Mouse (Mus musculus) forebrain, embryonic 15.5 days (tissue): ENCODE results near the gene Cnksr3. TPM values are rescaled to one million over a fixed set of nuclear protein-coding genes. Genes with fewer than 3 reads are reported as not detected.

Experiments used
- ATAC-seq: fragments of 200-750 bp; cut with Nextera tagmentation; replicated peaks from 2 replicates; pipeline ENCODE4 v1.8.0; 2017; ENCODE audit warnings: mild to moderate bottlenecking, moderate TSS enrichment, moderate library complexity
- H3K27ac ChIP-seq: fragments of 300-500 bp; sonication (generic); replicated peaks from 2 replicates; pipeline ENCODE4 v1.5.1; 2015; ENCODE audit warnings: mild to moderate bottlenecking, inconsistent platforms
- H3K27me3 ChIP-seq: fragments of 300-500 bp; sonication (generic); 2 replicates; pipeline ENCODE4 v1.6.1; 2015; ENCODE audit warnings: inconsistent platforms
- H3K36me3 ChIP-seq: fragments of 300-500 bp; sonication (generic); 2 replicates; pipeline ENCODE4 v1.6.1; 2015; ENCODE audit warnings: mild to moderate bottlenecking, inconsistent platforms
- H3K4me1 ChIP-seq: fragments of 300-500 bp; sonication (generic); 2 replicates; pipeline ENCODE4 v1.6.1; 2015; ENCODE audit warnings: inconsistent platforms
- H3K4me2 ChIP-seq: fragments of 300-500 bp; sonication (generic); replicated peaks from 2 replicates; pipeline ENCODE4 v1.6.1; 2015; ENCODE audit warnings: mild to moderate bottlenecking, inconsistent platforms
- H3K4me3 ChIP-seq: fragments of 300-500 bp; sonication (generic); 2 replicates; pipeline ENCODE4 v1.5.1; 2015; ENCODE audit warnings: mild to moderate bottlenecking, inconsistent platforms
- H3K9ac ChIP-seq: fragments of 300-500 bp; sonication (generic); replicated peaks from 2 replicates; pipeline ENCODE4 v1.6.1; 2015; ENCODE audit warnings: mild to moderate bottlenecking, inconsistent platforms
- H3K9me3 ChIP-seq: fragments of 300-500 bp; sonication (generic); 2 replicates; pipeline ENCODE4 v1.6.1; 2016; ENCODE audit warnings: inconsistent platforms
- WGBS: fragments of 180-500 bp; shearing (Covaris S2); methylation state at CpG from one replicate; pipeline ENCODE4 v1.1.7; 2015; ENCODE audit warnings: mixed read lengths; 5-methylcytosine and 5-hydroxymethylcytosine counted together
- polyA plus RNA-seq: library from polyadenylated mRNA; unstranded; fragments of >200 nt; fragmentation: Nextera tagmentation; extraction: Ambion mirVana; gene quantifications from 2 replicates; pipeline ENCODE4 v1.2.1, GENCODE M21; 2015

Cnksr3 gene
- polyA plus RNA-seq, 1 experiment from 2014 or later, result 3.1 TPM

DNA sequence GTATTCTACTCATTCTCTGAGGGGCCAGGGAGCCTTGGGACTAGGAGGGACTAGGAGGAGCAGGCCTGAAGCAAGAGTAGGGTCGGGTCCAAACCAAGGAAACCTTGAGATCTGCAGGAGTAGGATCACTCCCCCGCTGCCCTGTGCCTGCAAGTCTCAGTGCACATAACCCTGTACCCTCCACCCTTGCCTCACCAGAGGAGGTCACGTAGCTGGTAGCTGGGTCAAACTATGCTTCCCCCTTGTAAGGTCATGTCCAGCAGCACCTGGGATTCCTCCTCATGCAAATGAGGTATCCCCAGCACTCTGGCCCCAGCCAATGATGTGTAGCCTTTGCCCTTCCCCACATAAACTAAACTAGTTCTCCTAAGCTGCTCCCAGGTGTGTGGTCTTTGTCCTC is 41.6 kb downstream of the Cnksr3 start:
- no peaks in the 10 kb centered on the region for H3K36me3 ChIP-seq
- H3K27ac ChIP-seq, result no peak overlapping the region
- H3K4me1 ChIP-seq, result no peaks in the 10 kb centered on the region
- H3K4me3 ChIP-seq, result no peak overlapping the region
- no peak overlapping the region for H3K9ac ChIP-seq
- H3K4me2 ChIP-seq, result no peak overlapping the region
- no peaks in the 10 kb centered on the region for H3K9me3 ChIP-seq
- WGBS, result 99% methylated on average over 3 of the region's 3 CpGs
- H3K27me3 ChIP-seq, result no peaks in the 10 kb centered on the region
- no peak for ATAC-seq

DNA sequence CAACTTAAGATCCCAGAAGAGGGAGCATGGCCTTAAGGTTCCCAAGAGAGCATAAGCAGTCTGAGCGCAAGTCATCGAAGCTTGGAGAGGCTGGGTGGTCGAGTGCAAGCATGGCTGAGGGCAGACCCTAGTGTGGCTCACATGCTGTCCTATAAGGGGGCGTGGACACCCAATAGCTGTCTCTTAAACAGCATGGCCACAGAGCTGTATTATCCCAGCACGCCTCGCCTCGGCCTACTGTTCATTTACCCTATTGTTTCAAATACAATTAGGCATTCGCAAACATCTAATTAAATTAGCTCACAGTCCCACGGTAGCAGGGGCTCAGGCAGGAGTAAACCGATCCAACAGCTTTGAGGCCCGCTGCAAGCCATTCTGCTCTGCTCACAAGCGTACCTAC is 49.0 kb downstream of the Cnksr3 start:
- Histone ChIP-seq H3K9me3 (no peaks in the 10 kb centered on the region), H3K27me3 (no peaks in the 10 kb centered on the region), H3K4me3 (no peak overlapping the region), H3K4me1 (peaks cover 22% of the 10 kb centered on the region), H3K36me3 (no peaks in the 10 kb centered on the region), H3K9ac (no peak overlapping the region), H3K4me2 (no peak overlapping the region), H3K27ac (no peak overlapping the region)
- WGBS, result 14% methylated on average over 12 of the region's 12 CpGs
- peak; percentile 59; the same call in 1 of the 2 replicates for ATAC-seq

DNA sequence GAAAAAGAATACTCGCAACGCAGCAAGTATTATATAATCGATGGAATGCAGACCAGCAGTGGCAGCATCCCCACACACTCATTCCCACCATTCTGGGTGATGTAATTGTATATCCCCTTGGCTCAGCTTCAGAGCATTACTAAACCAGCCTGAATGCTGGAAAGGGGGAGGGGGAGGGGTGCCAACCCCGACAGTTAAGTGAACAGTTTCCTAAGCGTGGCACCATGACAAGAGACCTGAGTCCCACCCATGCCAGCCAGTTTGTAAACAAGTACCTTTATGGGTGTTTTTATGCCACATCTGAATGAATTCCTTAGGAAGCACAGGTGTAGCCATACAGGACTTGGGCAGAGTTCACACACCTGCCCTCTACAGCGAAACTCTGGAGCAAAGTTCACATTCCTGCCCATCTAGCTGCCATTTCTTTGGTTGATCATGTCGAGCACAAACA is 53.0 kb downstream of the Cnksr3 start:
- Histone ChIP-seq H3K27me3 (no peaks in the 10 kb centered on the region), H3K4me1 (peaks cover 24% of the 10 kb centered on the region), H3K27ac (peak overlapping the region; percentile 36; the same call in 1 of the 2 replicates), H3K9ac (no peak overlapping the region), H3K36me3 (no peaks in the 10 kb centered on the region), H3K9me3 (no peaks in the 10 kb centered on the region), H3K4me2 (peak overlapping the region; percentile 41), H3K4me3 (peak overlapping the region; percentile 19)
- peak; percentile 75 for ATAC-seq
- 27% methylated on average over 7 of the region's 7 CpGs for WGBS

DNA sequence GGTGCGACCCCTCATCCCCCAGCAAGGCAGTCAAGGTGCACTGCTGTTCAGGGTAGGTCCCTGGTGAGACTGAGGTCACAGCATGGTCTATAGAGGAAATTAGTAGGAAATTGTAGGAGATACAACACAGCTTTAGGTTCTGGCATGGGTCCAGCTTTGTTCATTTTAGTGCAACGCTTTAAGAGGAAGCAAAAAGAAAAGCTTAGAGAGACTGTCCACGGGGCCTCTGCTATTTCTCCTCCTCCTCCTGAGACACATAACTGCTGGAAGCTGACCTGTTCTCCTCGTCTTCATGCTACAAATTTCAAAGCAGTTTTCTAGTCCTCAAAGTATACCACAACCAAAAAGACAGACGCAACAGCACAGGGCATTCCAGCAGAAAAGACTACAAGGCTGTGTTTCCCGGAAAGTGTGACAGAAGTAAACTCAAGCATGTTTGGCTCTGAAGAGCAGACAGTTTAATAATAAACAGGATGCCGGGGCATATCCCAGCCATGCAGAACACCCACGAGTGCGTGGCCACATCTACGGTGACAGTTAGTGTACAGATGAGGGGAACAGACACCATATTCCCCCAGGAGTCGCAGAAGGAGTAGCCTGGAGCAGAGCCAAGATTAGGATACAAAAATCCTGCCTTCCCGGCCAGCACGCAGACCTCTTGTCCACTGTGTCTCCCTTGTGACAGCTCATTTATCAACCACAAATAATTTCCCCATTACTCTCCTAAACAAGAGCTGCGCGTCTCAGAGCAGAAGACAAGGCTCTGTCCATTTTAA is 53.6 kb downstream of the Cnksr3 start:
- peak; percentile 44 for ATAC-seq
- Histone ChIP-seq H3K4me1 (peaks cover 23% of the 10 kb centered on the region), H3K27me3 (no peaks in the 10 kb centered on the region), H3K9ac (peak overlapping the region; percentile 10; the same call in 1 of the 2 replicates), H3K4me3 (peak overlapping the region; percentile 19), H3K9me3 (no peaks in the 10 kb centered on the region), H3K27ac (peak overlapping the region; percentile 36; the same call in 1 of the 2 replicates), H3K36me3 (no peaks in the 10 kb centered on the region), H3K4me2 (peak overlapping the region; percentile 41)
- 19% methylated on average over 15 of the region's 15 CpGs for WGBS

DNA sequence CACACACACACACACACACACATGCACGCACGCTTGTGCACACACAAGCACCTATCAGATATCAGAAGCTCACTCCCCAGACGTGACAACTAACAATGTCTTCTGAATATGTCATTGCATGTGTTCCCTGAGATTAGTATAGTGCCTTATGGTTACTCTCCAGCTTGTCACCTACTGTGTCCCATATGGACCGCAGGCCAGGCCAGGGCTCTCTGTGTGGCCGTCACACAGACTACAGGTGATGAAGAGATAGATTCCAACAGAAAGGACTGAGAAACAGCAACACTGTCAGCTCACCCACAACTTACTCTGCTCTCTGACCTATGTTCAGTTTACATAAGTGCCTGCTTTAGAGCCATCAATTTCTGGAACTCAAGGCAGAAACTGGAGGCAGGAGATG is 57.2 kb downstream of the Cnksr3 start:
- no peak overlapping the region for H3K27ac ChIP-seq
- 90% methylated on average over 5 of the region's 5 CpGs for WGBS
- no peaks in the 10 kb centered on the region for H3K36me3 ChIP-seq
- no peak overlapping the region for H3K4me2 ChIP-seq
- H3K4me1 ChIP-seq, result peaks cover 15% of the 10 kb centered on the region
- no peak overlapping the region for H3K9ac ChIP-seq
- no peaks in the 10 kb centered on the region for H3K9me3 ChIP-seq
- no peaks in the 10 kb centered on the region for H3K27me3 ChIP-seq
- H3K4me3 ChIP-seq, result no peak overlapping the region
- no peak for ATAC-seq

DNA sequence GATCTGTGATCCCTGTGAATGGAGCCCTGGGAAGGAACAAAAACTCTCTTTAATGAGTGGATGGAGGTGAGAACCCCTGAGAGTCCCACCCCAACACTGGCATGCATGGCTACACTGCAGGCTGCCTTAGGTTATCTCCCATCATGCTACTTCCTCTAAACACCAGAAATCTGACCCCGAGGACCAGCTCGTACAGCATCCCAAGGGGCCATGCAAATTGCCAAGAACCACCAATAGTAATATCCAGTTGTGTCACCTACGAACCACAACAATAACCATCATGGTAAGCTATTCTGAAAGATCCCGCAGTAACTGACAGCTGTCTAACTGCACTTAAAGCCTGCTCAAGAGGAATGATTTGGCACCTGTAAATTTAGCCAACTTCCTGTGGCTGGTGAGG is 59.1 kb downstream of the Cnksr3 start:
- Histone ChIP-seq H3K27ac (no peak overlapping the region), H3K4me3 (no peak overlapping the region), H3K27me3 (no peaks in the 10 kb centered on the region), H3K36me3 (no peaks in the 10 kb centered on the region), H3K4me1 (peaks cover under 1% of the 10 kb centered on the region), H3K4me2 (no peak overlapping the region), H3K9ac (no peak overlapping the region), H3K9me3 (no peaks in the 10 kb centered on the region)
- ATAC-seq, result no peak
- 86% methylated on average over 4 of the region's 4 CpGs for WGBS

DNA sequence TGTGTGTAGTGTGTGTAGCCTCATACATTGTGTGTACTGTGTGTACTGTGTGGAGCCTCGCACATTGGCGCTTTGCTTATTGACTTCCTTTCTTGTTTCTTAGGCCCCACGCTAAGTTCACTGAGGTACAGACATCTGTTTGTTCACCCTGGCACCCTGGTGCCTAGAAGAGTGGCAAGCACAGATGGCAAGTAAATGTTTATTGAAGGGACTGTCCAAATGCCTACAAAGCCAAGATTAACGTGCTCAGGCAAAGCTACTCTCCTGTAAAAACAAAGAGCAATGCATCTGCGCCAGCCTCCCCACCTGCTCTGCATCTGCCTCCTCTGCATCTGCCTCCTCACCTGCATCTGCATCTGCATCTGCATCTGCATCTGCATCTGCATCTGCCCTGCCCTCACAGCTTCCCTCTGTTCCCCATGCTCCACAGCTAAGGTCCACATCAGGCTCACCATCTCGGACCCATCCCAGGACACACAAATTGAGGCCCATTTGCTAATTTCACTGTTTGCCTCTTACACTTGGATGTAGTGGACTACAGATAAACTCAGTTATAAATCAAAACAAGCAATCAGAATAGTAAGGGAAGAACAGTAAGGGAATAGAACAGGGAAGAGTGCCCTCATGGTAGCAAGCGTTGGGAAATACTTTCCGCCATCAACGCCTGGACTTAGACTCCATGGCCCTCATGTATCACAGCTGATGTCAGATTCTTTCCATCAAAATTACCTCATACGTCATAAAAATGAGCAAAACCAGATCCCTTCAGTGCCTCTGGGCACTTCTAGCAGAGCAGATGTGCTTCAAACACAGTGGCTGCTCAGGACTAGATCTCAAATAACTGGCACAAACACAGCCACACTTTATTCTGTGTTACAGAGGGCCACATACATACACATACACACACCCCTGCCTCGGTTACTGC is 62.1 kb downstream of the Cnksr3 start:
- WGBS, result 86% methylated on average over 11 of the region's 11 CpGs

DNA sequence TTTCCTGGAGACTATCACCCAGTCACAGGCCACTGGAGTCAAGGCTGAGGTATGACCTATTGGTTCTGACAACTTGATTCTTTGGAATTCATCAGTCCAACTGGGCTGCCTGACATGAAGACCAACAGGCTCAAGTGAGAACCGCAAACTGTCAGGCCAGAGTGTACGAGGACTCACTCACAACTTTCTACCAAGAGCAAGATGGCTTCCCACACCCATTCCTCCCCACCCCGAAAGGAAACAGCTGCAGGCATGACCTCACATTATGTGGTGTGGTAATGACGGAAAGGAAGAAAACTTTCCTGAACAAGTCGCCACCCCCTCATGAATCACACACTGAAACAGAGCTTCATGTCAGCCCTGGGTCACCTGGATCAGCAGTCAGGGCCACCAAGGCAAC is 66.4 kb downstream of the Cnksr3 start:
- H3K4me2 ChIP-seq, result no peak overlapping the region
- no peaks in the 10 kb centered on the region for H3K9me3 ChIP-seq
- no peaks in the 10 kb centered on the region for H3K27me3 ChIP-seq
- ATAC-seq, result no peak
- H3K4me1 ChIP-seq, result no peaks in the 10 kb centered on the region
- WGBS, result 87% methylated on average over 5 of the region's 5 CpGs
- no peak overlapping the region for H3K9ac ChIP-seq
- H3K27ac ChIP-seq, result no peak overlapping the region
- H3K36me3 ChIP-seq, result no peaks in the 10 kb centered on the region
- H3K4me3 ChIP-seq, result no peak overlapping the region

More for the DNA sequence above, 62.1 kb downstream of the Cnksr3 start:
- H3K36me3 ChIP-seq, result no peaks in the 10 kb centered on the region
- no peak for ATAC-seq
- no peak overlapping the region for H3K9ac ChIP-seq
- H3K27me3 ChIP-seq, result no peaks in the 10 kb centered on the region
- H3K4me2 ChIP-seq, result no peak overlapping the region
- H3K4me1 ChIP-seq, result no peaks in the 10 kb centered on the region
- no peak overlapping the region for H3K4me3 ChIP-seq
- no peak overlapping the region for H3K27ac ChIP-seq
- H3K9me3 ChIP-seq, result no peaks in the 10 kb centered on the region

DNA sequence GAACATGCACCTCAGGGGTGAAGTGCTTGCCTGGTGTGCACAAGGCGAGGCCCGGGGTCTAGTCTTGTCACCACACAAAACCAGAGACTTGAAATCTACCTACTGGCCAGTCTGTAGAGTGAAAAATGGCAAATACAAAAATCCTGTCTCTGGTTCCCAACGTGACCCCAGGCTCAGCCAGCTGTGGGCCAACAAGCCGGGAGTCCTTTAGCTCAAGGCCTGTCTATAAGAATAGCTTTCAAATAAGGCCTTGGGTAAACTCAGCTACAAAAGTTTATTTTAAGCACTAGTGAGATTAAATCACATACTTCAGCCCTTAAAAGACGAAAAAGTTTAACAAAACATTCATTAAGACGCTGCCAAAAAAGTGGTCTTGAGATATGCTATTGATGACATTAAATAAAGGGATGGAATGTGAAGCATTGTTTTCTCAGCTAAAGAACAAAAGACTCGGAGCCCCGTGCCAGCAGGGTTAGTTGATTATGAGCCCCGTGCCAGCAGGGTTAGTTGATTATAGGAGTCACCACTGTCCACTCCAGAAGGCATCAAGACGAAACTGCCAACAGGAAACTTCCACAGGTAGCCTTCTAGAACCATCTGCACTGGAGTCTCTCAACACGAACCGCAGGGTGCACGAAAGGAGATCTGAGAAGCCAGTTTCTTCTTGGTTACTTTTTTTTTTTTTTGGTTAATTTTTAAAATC is 67.8 kb downstream of the Cnksr3 start:
- H3K4me1 ChIP-seq, result no peaks in the 10 kb centered on the region
- H3K9me3 ChIP-seq, result no peaks in the 10 kb centered on the region
- no peak overlapping the region for H3K4me3 ChIP-seq
- H3K27ac ChIP-seq, result no peak overlapping the region
- no peaks in the 10 kb centered on the region for H3K27me3 ChIP-seq
- no peak for ATAC-seq
- no peak overlapping the region for H3K4me2 ChIP-seq
- WGBS, result 49% methylated on average over 13 of the region's 13 CpGs
- H3K9ac ChIP-seq, result no peak overlapping the region
- no peaks in the 10 kb centered on the region for H3K36me3 ChIP-seq

DNA sequence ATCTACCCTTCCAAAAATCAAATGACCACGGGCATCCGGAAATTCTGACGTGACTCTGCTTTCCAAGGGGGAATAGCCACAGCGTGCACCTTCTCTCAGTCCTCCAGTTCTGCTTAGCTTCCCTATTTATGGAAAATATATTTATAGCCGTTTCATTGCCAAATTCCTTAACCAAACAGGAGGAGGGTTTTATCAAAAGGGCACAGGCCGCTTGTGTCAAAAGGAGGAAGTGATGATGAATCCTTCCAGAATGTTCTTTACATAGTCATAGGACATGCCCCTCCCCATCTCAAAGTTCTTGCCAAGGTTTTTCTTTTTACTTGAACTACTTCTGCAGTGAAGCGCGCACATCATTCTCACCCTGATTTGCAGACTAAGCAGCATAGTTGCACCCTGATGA is 69.8 kb downstream of the Cnksr3 start:
- H3K4me1 ChIP-seq, result peaks cover 8% of the 10 kb centered on the region
- no peak overlapping the region for H3K4me2 ChIP-seq
- ATAC-seq, result no peak
- 95% methylated on average over 8 of the region's 8 CpGs for WGBS
- no peak overlapping the region for H3K27ac ChIP-seq
- no peaks in the 10 kb centered on the region for H3K36me3 ChIP-seq
- no peak overlapping the region for H3K9ac ChIP-seq
- no peaks in the 10 kb centered on the region for H3K9me3 ChIP-seq
- H3K27me3 ChIP-seq, result no peaks in the 10 kb centered on the region
- H3K4me3 ChIP-seq, result no peak overlapping the region

DNA sequence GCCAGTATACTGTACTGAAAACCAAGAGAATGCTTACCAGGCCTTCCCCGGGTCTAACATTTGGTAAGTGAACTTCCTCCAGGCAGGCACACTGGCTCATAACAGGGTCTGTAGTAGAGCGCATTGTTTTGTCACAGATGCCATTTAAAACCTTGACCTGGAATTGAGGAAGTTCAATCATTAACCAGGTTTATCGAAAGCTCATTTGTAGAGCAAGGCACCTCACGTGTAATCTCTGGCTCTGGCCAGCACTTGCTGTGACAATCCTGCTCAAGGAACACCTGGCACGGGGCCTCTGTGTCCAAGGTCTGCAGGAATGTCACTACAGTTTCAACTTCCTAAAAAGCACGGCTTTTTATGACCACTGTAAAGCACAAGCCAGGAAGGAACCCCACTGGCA is 71.8 kb downstream of the Cnksr3 start:
- no peak overlapping the region for H3K4me2 ChIP-seq
- ATAC-seq, result no peak
- H3K9ac ChIP-seq, result no peak overlapping the region
- H3K27ac ChIP-seq, result no peak overlapping the region
- no peaks in the 10 kb centered on the region for H3K36me3 ChIP-seq
- WGBS, result 86% methylated on average over 6 of the region's 6 CpGs
- H3K4me3 ChIP-seq, result no peak overlapping the region
- H3K27me3 ChIP-seq, result no peaks in the 10 kb centered on the region
- no peaks in the 10 kb centered on the region for H3K9me3 ChIP-seq
- H3K4me1 ChIP-seq, result peaks cover 8% of the 10 kb centered on the region

DNA sequence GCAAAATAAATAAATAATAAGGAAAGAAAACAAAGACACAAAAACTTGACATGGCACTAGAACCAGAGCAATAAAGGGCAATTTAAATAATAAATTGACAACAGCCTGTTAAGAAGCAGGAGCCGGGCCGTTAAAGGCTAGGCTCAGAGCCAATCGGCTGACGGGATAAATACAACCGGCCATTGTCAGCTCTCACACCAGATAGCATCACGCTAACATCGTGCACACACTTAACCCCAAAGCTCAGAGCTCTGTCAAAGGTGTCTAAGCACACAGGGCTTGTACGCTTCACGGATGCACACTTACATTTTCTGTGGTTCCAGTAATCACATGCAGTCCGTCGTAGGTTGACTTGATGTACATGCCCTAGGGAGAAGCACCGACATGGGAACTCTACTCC is 74.0 kb downstream of the Cnksr3 start:
- no peaks in the 10 kb centered on the region for H3K27me3 ChIP-seq
- H3K4me1 ChIP-seq, result peaks cover 8% of the 10 kb centered on the region
- H3K27ac ChIP-seq, result no peak overlapping the region
- no peaks in the 10 kb centered on the region for H3K36me3 ChIP-seq
- no peak overlapping the region for H3K4me2 ChIP-seq
- 48% methylated on average over 12 of the region's 12 CpGs for WGBS
- H3K4me3 ChIP-seq, result no peak overlapping the region
- ATAC-seq, result peak; percentile 61
- no peak overlapping the region for H3K9ac ChIP-seq
- no peaks in the 10 kb centered on the region for H3K9me3 ChIP-seq
